Mouse (Mus musculus): ENCODE results near the gene Nae1. TPM values are rescaled to one million over a fixed set of nuclear protein-coding genes. Genes with fewer than 3 reads are reported as not detected.

Gene Nae1
- polyA plus RNA-seq, 2 experiments from 2014 or later, result 87.9 to 93.4 TPM

DNA sequence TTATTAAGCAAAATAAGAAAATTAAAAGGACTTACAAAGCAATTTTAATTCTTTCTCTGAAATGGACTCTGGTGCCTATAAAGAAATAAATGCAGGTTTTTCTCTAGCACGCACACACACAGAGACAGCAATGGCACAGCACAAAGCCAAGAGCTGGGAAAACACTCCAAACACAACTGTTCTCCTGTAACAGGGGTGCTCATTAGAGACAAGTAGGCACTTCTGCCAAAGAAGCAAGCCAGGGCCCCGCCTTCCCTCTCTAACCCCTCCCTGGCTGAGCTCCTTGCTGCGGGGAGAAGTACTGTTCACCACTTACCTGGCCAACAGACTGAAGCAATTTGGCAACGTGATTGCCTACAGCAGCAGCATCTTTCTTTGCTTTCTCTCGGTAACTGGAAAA lies 16.6 kb downstream of the Nae1 start:
- ATAC-seq, result no peak

DNA sequence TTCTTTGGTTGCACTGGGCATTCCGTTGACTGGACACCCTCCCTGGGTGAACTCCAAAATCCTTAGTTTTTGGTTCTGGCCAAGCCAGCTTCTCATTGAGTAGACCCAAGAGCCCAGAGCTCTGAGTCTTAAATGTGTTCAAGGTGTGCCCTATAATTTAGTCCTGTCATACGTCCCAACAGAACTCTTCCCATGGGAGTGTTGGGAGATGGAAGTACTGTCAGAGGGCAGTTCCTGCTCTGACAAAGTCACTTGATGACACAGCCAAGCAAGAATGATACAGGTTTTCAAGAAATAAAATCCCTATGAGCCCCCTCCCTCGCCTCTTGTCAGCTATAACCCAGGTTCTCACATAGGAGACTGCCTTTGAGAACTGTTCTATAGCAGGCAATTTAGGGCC lies 24.3 kb downstream of the Nae1 start:
- ATAC-seq, result no peak

- ATAC-seq, result peak; percentile 85
These were observed 25.1 kb downstream of the Nae1 start, which contains the start of gene Terb1 for GRCm38 (mm10) chr8:104509061-104510006. Gene Terb1, minus strand, starts transcription at chr8:104509910.

- no peak for ATAC-seq
These were observed 55.3 kb downstream of the Nae1 start for GRCm38 (mm10) chr8:104479091-104479490.

- no peak for ATAC-seq
These were observed 62.0 kb downstream of the Nae1 start for GRCm38 (mm10) chr8:104472465-104472864.

GRCm38 (mm10) chr8:104467463-104467862 lies 67.0 kb downstream of the Nae1 start:
- ATAC-seq, result no peak

Other genes starting within 250 kb of the Nae1 start
- gene Cmtm2a, start 241.5 kb downstream of the Nae1 start, polyA plus RNA-seq (2017; shearing (Covaris generic)), result not detected
- gene Gm45711, start 224.6 kb downstream of the Nae1 start, polyA plus RNA-seq (2017; shearing (Covaris generic)), result not detected
- gene Cmtm1, start 224.5 kb downstream of the Nae1 start, polyA plus RNA-seq (2017; shearing (Covaris generic)), result not detected
- gene Gm11020, start 213.1 kb downstream of the Nae1 start, polyA plus RNA-seq (2017; shearing (Covaris generic)), result not detected
- not detected for gene Cmtm2b, start 212.4 kb downstream of the Nae1 start, polyA plus RNA-seq (2017; shearing (Covaris generic))
- gene Cmtm3, start 195.2 kb downstream of the Nae1 start, polyA plus RNA-seq (2017; shearing (Covaris generic)), result 10 to 100 TPM; 17.1 to 22.7 TPM
- under 1 TPM; 0.40 TPM for gene Cmtm4, start 138.8 kb downstream of the Nae1 start, polyA plus RNA-seq (2017; shearing (Covaris generic))
- 10 to 100 TPM; 18.7 to 26.7 TPM for gene Dync1li2, start 91.6 kb downstream of the Nae1 start, polyA plus RNA-seq (2017; shearing (Covaris generic))
- gene Terb1, start 24.7 kb downstream of the Nae1 start, polyA plus RNA-seq (2017; shearing (Covaris generic)), result under 1 TPM in 1 of 2 experiments, not detected in 1; 0.16 TPM
- gene Car7, start 52 bp upstream of the Nae1 start, polyA plus RNA-seq (2017; shearing (Covaris generic)), result 1 to 10 TPM; 3.0 to 4.4 TPM
- gene Pdp2, start 56.8 kb upstream of the Nae1 start, polyA plus RNA-seq (2017; shearing (Covaris generic)), result 10 to 100 TPM; 17.1 to 18.9 TPM
- not detected for gene Cdh16, start 89.8 kb upstream of the Nae1 start, polyA plus RNA-seq (2017; shearing (Covaris generic))
- gene Rrad, start 96.7 kb upstream of the Nae1 start, polyA plus RNA-seq (2017; shearing (Covaris generic)), result 10 to 100 TPM; 11.4 to 16.2 TPM
- gene Ciao2b, start 107.3 kb upstream of the Nae1 start, polyA plus RNA-seq (2017; shearing (Covaris generic)), result 100 to 1,000 TPM; 102 to 109 TPM
- not detected for gene Ces2a, start 199.4 kb upstream of the Nae1 start, polyA plus RNA-seq (2017; shearing (Covaris generic))

All from activated CD4-positive, CD25-positive, alpha-beta regulatory T cell, adult 4 months (primary cell).